Mouse (Mus musculus): ENCODE results near the gene AU040320.

DNA sequence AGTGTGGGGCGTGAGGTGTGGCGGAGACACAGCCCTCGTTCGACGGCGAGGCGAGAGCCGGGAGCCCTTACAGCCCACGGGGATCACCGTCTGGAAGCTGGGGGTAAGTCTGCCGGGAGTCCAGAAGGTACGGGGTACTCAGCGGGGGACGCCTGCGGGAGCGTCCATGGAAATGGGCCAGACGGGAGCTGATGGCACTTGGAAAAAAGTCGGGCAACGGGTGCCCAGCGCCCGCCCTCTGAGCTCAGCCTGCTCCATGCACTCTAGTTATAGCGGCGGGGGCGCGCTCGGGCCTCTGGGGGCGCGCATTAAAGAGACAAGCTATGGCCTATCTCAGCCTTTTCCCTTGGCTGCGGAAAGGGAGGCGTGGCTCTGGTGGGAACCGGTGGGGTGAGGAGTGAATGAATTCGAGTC is 17.3 kb upstream of the AU040320 start, which contains the start of gene Tfap2e:
- TF ChIP-seq CTCF (IDR thresholded peaks at IDR 0.05; ENCODE audit: control insufficient read depth, insufficient read depth, low read length): no peak
- no peak for TF ChIP-seq POLR2A (IDR thresholded peaks at IDR 0.05; ENCODE audit: borderline replicate concordance, control insufficient read depth, low read depth, low read length)
